Mouse (Mus musculus): ENCODE results near the gene Mlana. TPM values are rescaled to one million over a fixed set of nuclear protein-coding genes. Genes with fewer than 3 reads are reported as not detected.

Mlana gene
- polyA plus RNA-seq, 1 experiment = not detected

GRCm38 (mm10) chr19:29696840-29697239 lies 784 bp upstream of the Mlana start:
- Histone ChIP-seq H3K27me3 (ENCODE audit: control insufficient read depth, insufficient read depth, low read length, poor library complexity, severe bottlenecking) (no peaks in the 10 kb centered on the region), H3K9ac (ENCODE audit: low read depth, poor library complexity, severe bottlenecking) (no peak overlapping the region), H3K4me3 (ENCODE audit: low read depth, low read length) (no peak overlapping the region), H3K27ac (ENCODE audit: insufficient read depth, low read length) (no peak overlapping the region), H3K36me3 (ENCODE audit: control insufficient read depth, insufficient read depth, low read length, poor library complexity, severe bottlenecking) (no peaks in the 10 kb centered on the region), H3K9me3 (replicated peaks; ENCODE audit: control insufficient read depth, insufficient read depth, low read length, poor library complexity, severe bottlenecking) (peaks cover 5% of the 10 kb centered on the region; the same call in 1 of the 2 replicates), H3K4me1 (ENCODE audit: control insufficient read depth, insufficient read depth, low read length) (peaks cover 3% of the 10 kb centered on the region)
- no peak for TF ChIP-seq POLR2A (IDR thresholded peaks at IDR 0.05; ENCODE audit: insufficient read depth, low read length)
- no peak for TF ChIP-seq CTCF (IDR thresholded peaks at IDR 0.05; ENCODE audit: low read depth, low read length)
- TF ChIP-seq EP300 (IDR thresholded peaks at IDR 0.05; ENCODE audit: insufficient read depth, low read depth, low read length) = no peak

- Histone ChIP-seq H3K27me3 (ENCODE audit: control insufficient read depth, insufficient read depth, low read length, poor library complexity, severe bottlenecking) (no peaks in the 10 kb centered on the region), H3K9ac (ENCODE audit: low read depth, poor library complexity, severe bottlenecking) (no peak overlapping the region), H3K4me3 (ENCODE audit: low read depth, low read length) (no peak overlapping the region), H3K36me3 (ENCODE audit: control insufficient read depth, insufficient read depth, low read length, poor library complexity, severe bottlenecking) (no peaks in the 10 kb centered on the region), H3K27ac (ENCODE audit: insufficient read depth, low read length) (no peak overlapping the region), H3K9me3 (replicated peaks; ENCODE audit: control insufficient read depth, insufficient read depth, low read length, poor library complexity, severe bottlenecking) (no peaks in the 10 kb centered on the region), H3K4me1 (ENCODE audit: control insufficient read depth, insufficient read depth, low read length) (peaks cover 3% of the 10 kb centered on the region)
- TF ChIP-seq EP300 (IDR thresholded peaks at IDR 0.05; ENCODE audit: insufficient read depth, low read depth, low read length) = no peak
- TF ChIP-seq CTCF (IDR thresholded peaks at IDR 0.05; ENCODE audit: low read depth, low read length) = no peak
- TF ChIP-seq POLR2A (IDR thresholded peaks at IDR 0.05; ENCODE audit: insufficient read depth, low read length) = no peak
Observed at GRCm38 (mm10) chr19:29701707-29702106, 4.1 kb downstream of the Mlana start.

- no peaks in the 10 kb centered on the region for H3K27me3 ChIP-seq (ENCODE audit: control insufficient read depth, insufficient read depth, low read length, poor library complexity, severe bottlenecking)
- H3K4me1 ChIP-seq (ENCODE audit: control insufficient read depth, insufficient read depth, low read length) = no peaks in the 10 kb centered on the region
- peak overlapping the region; percentile 6; the same call in 1 of the 2 replicates for H3K4me3 ChIP-seq (ENCODE audit: low read depth, low read length)
- TF ChIP-seq CTCF (IDR thresholded peaks at IDR 0.05; ENCODE audit: low read depth, low read length) (no peak), POLR2A (IDR thresholded peaks at IDR 0.05; ENCODE audit: insufficient read depth, low read length) (no peak), EP300 (IDR thresholded peaks at IDR 0.05; ENCODE audit: insufficient read depth, low read depth, low read length) (no peak)
- H3K9me3 ChIP-seq (replicated peaks; ENCODE audit: control insufficient read depth, insufficient read depth, low read length, poor library complexity, severe bottlenecking) = no peaks in the 10 kb centered on the region
- H3K9ac ChIP-seq (ENCODE audit: low read depth, poor library complexity, severe bottlenecking) = no peak overlapping the region
- H3K27ac ChIP-seq (ENCODE audit: insufficient read depth, low read length) = no peak overlapping the region
- H3K36me3 ChIP-seq (ENCODE audit: control insufficient read depth, insufficient read depth, low read length, poor library complexity, severe bottlenecking) = no peaks in the 10 kb centered on the region
Observed at GRCm38 (mm10) chr19:29704436-29704835, 6.8 kb downstream of the Mlana start.

- no peaks in the 10 kb centered on the region for H3K36me3 ChIP-seq (ENCODE audit: control insufficient read depth, insufficient read depth, low read length, poor library complexity, severe bottlenecking)
- no peaks in the 10 kb centered on the region for H3K27me3 ChIP-seq (ENCODE audit: control insufficient read depth, insufficient read depth, low read length, poor library complexity, severe bottlenecking)
- no peak overlapping the region for H3K27ac ChIP-seq (ENCODE audit: insufficient read depth, low read length)
- no peaks in the 10 kb centered on the region for H3K9me3 ChIP-seq (replicated peaks; ENCODE audit: control insufficient read depth, insufficient read depth, low read length, poor library complexity, severe bottlenecking)
- H3K4me3 ChIP-seq (ENCODE audit: low read depth, low read length) = no peak overlapping the region
- no peak overlapping the region for H3K9ac ChIP-seq (ENCODE audit: low read depth, poor library complexity, severe bottlenecking)
- no peak for TF ChIP-seq CTCF (IDR thresholded peaks at IDR 0.05; ENCODE audit: low read depth, low read length)
- TF ChIP-seq EP300 (IDR thresholded peaks at IDR 0.05; ENCODE audit: insufficient read depth, low read depth, low read length) = no peak
- no peak for TF ChIP-seq POLR2A (IDR thresholded peaks at IDR 0.05; ENCODE audit: insufficient read depth, low read length)
- H3K4me1 ChIP-seq (ENCODE audit: control insufficient read depth, insufficient read depth, low read length) = no peaks in the 10 kb centered on the region
Observed at GRCm38 (mm10) chr19:29707314-29707898, 9.8 kb downstream of the Mlana start.

GRCm38 (mm10) chr19:29708003-29708402 lies 10.4 kb downstream of the Mlana start:
- TF ChIP-seq CTCF (IDR thresholded peaks at IDR 0.05; ENCODE audit: low read depth, low read length) (no peak), POLR2A (IDR thresholded peaks at IDR 0.05; ENCODE audit: insufficient read depth, low read length) (no peak), EP300 (IDR thresholded peaks at IDR 0.05; ENCODE audit: insufficient read depth, low read depth, low read length) (no peak)
- no peaks in the 10 kb centered on the region for H3K27me3 ChIP-seq (ENCODE audit: control insufficient read depth, insufficient read depth, low read length, poor library complexity, severe bottlenecking)
- no peak overlapping the region for H3K4me3 ChIP-seq (ENCODE audit: low read depth, low read length)
- H3K36me3 ChIP-seq (ENCODE audit: control insufficient read depth, insufficient read depth, low read length, poor library complexity, severe bottlenecking) = no peaks in the 10 kb centered on the region
- H3K27ac ChIP-seq (ENCODE audit: insufficient read depth, low read length) = no peak overlapping the region
- H3K9me3 ChIP-seq (replicated peaks; ENCODE audit: control insufficient read depth, insufficient read depth, low read length, poor library complexity, severe bottlenecking) = no peaks in the 10 kb centered on the region
- H3K9ac ChIP-seq (ENCODE audit: low read depth, poor library complexity, severe bottlenecking) = no peak overlapping the region
- no peaks in the 10 kb centered on the region for H3K4me1 ChIP-seq (ENCODE audit: control insufficient read depth, insufficient read depth, low read length)

- Histone ChIP-seq H3K4me1 (ENCODE audit: control insufficient read depth, insufficient read depth, low read length) (no peaks in the 10 kb centered on the region), H3K36me3 (ENCODE audit: control insufficient read depth, insufficient read depth, low read length, poor library complexity, severe bottlenecking) (no peaks in the 10 kb centered on the region), H3K9ac (ENCODE audit: low read depth, poor library complexity, severe bottlenecking) (no peak overlapping the region), H3K27ac (ENCODE audit: insufficient read depth, low read length) (no peak overlapping the region), H3K27me3 (ENCODE audit: control insufficient read depth, insufficient read depth, low read length, poor library complexity, severe bottlenecking) (no peaks in the 10 kb centered on the region), H3K4me3 (ENCODE audit: low read depth, low read length) (no peak overlapping the region), H3K9me3 (replicated peaks; ENCODE audit: control insufficient read depth, insufficient read depth, low read length, poor library complexity, severe bottlenecking) (no peaks in the 10 kb centered on the region)
- TF ChIP-seq CTCF (IDR thresholded peaks at IDR 0.05; ENCODE audit: low read depth, low read length) (no peak), EP300 (IDR thresholded peaks at IDR 0.05; ENCODE audit: insufficient read depth, low read depth, low read length) (no peak), POLR2A (IDR thresholded peaks at IDR 0.05; ENCODE audit: insufficient read depth, low read length) (no peak)
Observed at GRCm38 (mm10) chr19:29708461-29708860, 10.8 kb downstream of the Mlana start.

Measured in ES-Bruce4 (cell line).